Mouse (Mus musculus) heart, postnatal 4 days (tissue): ENCODE results near the gene Prl. TPM values are rescaled to one million over a fixed set of nuclear protein-coding genes. Genes with fewer than 3 reads are reported as not detected.
"Not testable (repeated sequence)": the region's sequence is repeated elsewhere in the genome, so short reads cannot be mapped to it uniquely, and the experiment has no call there.

Experiments used
- DNase-seq: peaks from one replicate; pipeline ENCODE4 v3.0.0; 2021
- total RNA-seq, 2 experiments: library from RNA; stranded (reverse); gene quantifications; 2 replicates each; pipeline ENCODE4 v1.2.3; 2021

The Prl gene
- not detected for total RNA-seq

DNA sequence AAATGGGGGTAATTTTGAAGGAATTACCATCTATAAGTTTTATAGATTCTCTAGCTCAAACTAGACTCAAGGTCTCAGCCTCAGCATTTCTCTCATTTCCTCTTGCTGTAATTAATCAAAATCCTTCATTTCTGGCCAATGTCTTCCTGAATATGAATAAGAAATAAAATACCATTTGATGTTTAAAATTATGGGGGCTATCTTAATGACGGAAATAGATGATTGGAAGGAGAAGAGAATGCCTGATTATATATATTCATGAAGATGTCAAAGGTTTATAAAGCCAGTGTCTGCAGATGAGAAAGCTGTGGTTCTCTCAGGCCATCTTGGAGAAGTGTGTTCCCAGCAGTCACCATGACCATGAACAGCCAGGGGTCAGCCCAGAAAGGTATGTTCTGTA lies at the start of gene Prl:
Gene Prl, plus strand, starts transcription at position 301 of the 400 bp plus-strand sequence.
- no peak for DNase-seq

- DNase-seq, result no peak
Observed at GRCm38 (mm10) chr13:27026614-27027013, 30.8 kb upstream of the Prl start.

DNA sequence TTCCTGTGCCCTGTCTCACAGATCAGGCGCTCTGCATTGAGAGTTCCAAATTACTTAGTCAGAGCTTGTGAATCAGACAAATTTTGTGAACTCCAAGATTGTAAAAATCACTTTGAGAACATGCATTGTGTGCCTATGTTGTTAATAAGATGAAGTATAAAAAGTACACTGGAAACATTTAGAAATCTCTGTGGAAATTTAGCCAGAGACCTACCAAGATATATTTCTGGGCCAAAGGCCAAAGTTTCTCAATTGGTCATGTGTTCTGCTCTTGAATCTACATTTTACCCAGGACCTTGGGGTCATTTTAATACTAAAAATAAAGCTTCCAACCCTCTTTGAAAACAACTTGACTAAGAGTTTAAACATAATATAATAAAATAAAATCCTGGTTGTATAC lies 30.0 kb upstream of the Prl start:
- DNase-seq, result no peak

DNA sequence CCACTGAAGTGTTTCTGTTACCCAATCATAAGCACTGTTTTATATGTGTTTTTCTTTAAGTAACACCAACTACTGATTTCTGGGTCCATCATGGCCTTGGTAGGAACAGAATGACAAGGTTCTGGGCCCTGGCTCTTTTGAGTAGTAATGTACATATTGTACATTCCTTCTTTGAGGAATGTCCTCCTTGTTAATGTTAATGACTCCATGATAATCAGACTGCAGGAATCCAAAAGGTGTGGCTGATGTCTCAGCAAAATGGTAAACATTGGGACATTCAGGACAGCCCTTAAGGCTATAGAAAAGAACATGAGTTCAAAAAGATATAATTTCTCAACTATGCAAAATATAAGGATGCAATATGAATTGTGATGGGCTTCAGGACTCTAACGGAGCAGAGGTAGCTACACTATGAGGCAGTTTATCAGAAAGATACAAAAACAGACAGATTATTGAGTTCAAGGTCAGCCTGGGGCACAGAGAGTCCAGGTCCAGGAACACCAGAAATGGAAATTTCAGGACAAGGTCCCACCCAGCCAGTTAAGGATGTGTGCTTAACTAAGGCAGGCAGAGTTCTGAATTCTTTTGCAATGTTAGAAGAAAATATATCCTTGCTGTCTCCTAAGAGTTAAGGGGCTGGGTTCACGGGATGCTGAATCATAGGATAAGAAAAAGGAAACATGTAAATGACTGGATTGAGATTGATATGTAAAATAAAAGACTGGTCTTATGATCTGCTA lies 28.7 kb upstream of the Prl start:
- DNase-seq, result no peak

GRCm38 (mm10) chr13:27031101-27031852 lies 26.1 kb upstream of the Prl start:
- no peak for DNase-seq

DNA sequence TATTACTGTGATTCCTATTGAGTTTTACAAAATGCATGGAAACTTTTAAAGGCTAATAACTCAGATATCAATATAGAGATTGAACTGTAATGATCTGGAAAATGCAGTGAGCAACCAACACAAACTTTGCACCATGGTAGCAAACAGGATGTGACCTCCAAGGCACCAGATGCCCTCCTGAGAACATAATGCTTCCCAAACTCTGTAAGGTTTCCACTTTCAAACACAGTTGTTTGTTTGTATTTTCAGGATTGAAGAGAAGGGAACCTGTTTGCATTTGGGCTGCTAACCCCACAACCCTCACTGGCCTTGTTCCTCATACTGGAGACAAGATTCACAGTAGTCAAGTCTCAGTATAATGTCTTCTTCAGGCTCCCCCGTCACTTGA lies 25.5 kb upstream of the Prl start:
- no peak for DNase-seq

GRCm38 (mm10) chr13:27032998-27033397 lies 24.4 kb upstream of the Prl start:
- no peak for DNase-seq

- no peak for DNase-seq
Observed at GRCm38 (mm10) chr13:27042185-27042584, 15.2 kb upstream of the Prl start.

- DNase-seq, result no peak
Observed at GRCm38 (mm10) chr13:27043326-27043725, 14.0 kb upstream of the Prl start.

DNA sequence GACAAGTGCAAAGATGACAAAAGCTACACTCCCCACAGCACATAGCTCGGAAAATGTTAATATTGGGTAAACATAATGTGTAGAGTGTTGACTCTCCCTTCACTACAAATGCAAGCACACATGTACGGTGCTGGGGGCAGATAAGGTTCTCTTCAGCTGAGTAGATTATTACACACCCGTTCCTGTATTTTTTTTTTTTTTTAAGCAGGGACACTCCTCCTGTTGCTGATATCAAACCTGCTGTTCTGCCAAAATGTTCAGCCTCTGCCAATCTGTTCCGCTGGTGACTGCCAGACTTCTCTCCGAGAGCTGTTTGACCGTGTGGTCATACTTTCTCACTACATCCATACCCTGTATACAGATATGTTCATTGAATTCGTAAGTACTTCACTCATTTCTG lies 1.8 kb downstream of the Prl start:
- DNase-seq, result no peak

DNA sequence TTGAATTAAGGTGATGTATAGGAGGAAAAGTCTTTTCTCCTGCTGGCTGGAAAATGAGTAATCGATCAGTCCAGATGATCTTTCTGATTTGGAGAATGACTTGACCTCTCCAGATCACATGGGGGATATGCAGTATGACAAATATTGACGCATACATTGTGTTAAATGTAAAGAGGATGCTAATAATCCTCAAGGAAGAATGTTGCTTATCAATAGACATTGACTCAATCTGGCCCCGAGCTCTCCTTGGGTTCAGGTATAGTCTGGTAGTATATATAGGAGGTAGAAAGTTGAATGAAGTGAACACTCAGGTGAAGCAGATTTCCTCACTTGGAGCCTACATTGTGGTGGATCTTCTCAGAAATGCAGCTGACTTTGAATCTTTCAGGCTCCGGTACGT lies 36.5 kb downstream of the Prl start, which contains the start of gene Prl3d1:
Gene Prl3d1, plus strand, starts transcription at position 301 of the 400 bp plus-strand sequence.
- not testable (repeated sequence) for DNase-seq

Other genes with a start within 250 kb of the Prl start
- not detected for gene Prl3d1, start 36.6 kb downstream of the Prl start, total RNA-seq
- not detected for gene Prl3d2, start 64.1 kb downstream of the Prl start, total RNA-seq
- not detected for gene Prl3d3, start 99.2 kb downstream of the Prl start, total RNA-seq
- not detected for gene Prl3c1, start 139.1 kb downstream of the Prl start, total RNA-seq
- gene Prl3b1, start 184.3 kb downstream of the Prl start, total RNA-seq, result not detected
- not detected for gene Prl3a1, start 201.9 kb downstream of the Prl start, total RNA-seq